Mouse (Mus musculus) midbrain, postnatal 0 days (tissue): Measurements from ENCODE around the gene Sipa1l3. TPM values are rescaled to one million over a fixed set of nuclear protein-coding genes. Genes with fewer than 3 reads are reported as not detected.

Experiments used
- ATAC-seq: fragments of 200-750 bp; cut with Nextera tagmentation; 2 replicates; pipeline ENCODE4 v1.8.0; 2017; ENCODE audit warnings: moderate number of reproducible peaks, mild to moderate bottlenecking, moderate TSS enrichment, moderate library complexity; ENCODE audit not compliant: low FRiP score
- DNase-seq: peaks from one replicate; pipeline ENCODE4 v3.0.0-alpha.2; 2015; ENCODE audit warnings: low spot score
- H3K27ac ChIP-seq: fragments of 300-500 bp; sonication (generic); 2 replicates; pipeline ENCODE4 v1.5.1; 2014; ENCODE audit warnings: low read depth, mild to moderate bottlenecking, low read length, mixed read lengths
- H3K27me3 ChIP-seq: fragments of 300-500 bp; sonication (generic); 2 replicates; pipeline ENCODE4 v1.6.1; 2014; ENCODE audit warnings: low read length, control low read depth, mixed read lengths; ENCODE audit not compliant: insufficient read depth
- H3K36me3 ChIP-seq: fragments of 300-500 bp; sonication (generic); 2 replicates; pipeline ENCODE4 v1.6.1; 2014; ENCODE audit warnings: low read length, control low read depth, mixed read lengths; ENCODE audit not compliant: insufficient read depth
- H3K4me1 ChIP-seq: fragments of 300-500 bp; sonication (generic); 2 replicates; pipeline ENCODE4 v1.6.1; 2014; ENCODE audit warnings: mild to moderate bottlenecking, control low read depth, antibody characterized with exemption, low read length, mixed read lengths; ENCODE audit not compliant: insufficient read depth
- H3K4me2 ChIP-seq: fragments of 300-500 bp; sonication (generic); 2 replicates; pipeline ENCODE4 v1.6.1; 2014; ENCODE audit warnings: low read depth, mild to moderate bottlenecking, low read length, mixed read lengths; ENCODE audit not compliant: poor library complexity, severe bottlenecking
- H3K4me3 ChIP-seq: fragments of 300-500 bp; sonication (generic); 2 replicates; pipeline ENCODE4 v1.5.1; 2014; ENCODE audit warnings: low read depth, mild to moderate bottlenecking, low read length, moderate library complexity
- H3K9ac ChIP-seq: fragments of 300-500 bp; sonication (generic); replicated peaks from 2 replicates; pipeline ENCODE4 v1.6.1; 2014; ENCODE audit warnings: mild to moderate bottlenecking, low read length, moderate library complexity, mixed read lengths; ENCODE audit not compliant: poor library complexity, severe bottlenecking
- H3K9me3 ChIP-seq: fragments of 300-500 bp; sonication (generic); 2 replicates; pipeline ENCODE4 v1.6.1; 2016; ENCODE audit warnings: low read length, control low read depth
- CTCF ChIP-seq: IDR thresholded peaks from 2 replicates; pipeline ENCODE4 v1.5.1; 2016; ENCODE audit warnings: antibody characterized with exemption, mild to moderate bottlenecking
- WGBS: fragments of 180-500 bp; shearing (Covaris S2); extraction: QIAGEN DNeasy Blood & Tissue Kit; methylation state at CpG from one replicate; pipeline ENCODE4 v1.1.7; 2014; 5-methylcytosine and 5-hydroxymethylcytosine counted together
- polyA plus RNA-seq: library from polyadenylated mRNA; unstranded; fragments of >200 nt; fragmentation: Nextera tagmentation; extraction: Ambion mirVana; gene quantifications from 2 replicates; pipeline ENCODE4 v1.2.1, GENCODE M21; 2015
- total RNA-seq: library from RNA; depleted of rRNA; stranded (reverse); fragments of >200 nt; gene quantifications from 2 replicates; pipeline ENCODE4 v1.2.3, GENCODE M21; 2014

Sipa1l3 gene
- total and polyA plus RNA-seq, 2 experiments from 2014 or later, result 13.9 to 80.7 TPM

DNA sequence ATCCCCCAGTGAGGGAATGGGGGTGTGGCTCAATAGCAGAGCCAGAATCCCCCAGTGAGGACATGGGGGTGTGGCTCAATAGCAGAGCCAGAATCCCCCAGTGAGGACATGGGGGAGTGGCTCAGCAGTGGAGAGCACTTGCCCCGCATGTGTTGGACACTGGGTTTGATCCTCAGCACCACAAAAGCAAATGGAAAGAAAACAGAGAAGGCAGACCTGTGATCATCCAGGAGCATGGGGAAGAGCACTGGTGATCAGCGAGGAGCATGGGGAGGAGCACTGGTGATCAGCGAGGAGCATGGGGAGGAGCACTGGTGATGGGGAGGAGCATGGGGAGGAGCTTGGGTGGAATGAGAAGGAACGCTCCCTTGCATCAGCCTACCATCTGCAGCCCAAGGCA is 98.6 kb downstream of the Sipa1l3 start:
- Histone ChIP-seq H3K4me1 (no peaks in the 10 kb centered on the region), H3K9ac (no peak overlapping the region), H3K27ac (no peak overlapping the region), H3K27me3 (no peaks in the 10 kb centered on the region), H3K4me3 (no peak overlapping the region), H3K4me2 (no peak overlapping the region), H3K9me3 (no peaks in the 10 kb centered on the region), H3K36me3 (no peaks in the 10 kb centered on the region)
- DNase-seq (no peak), ATAC-seq (no peak)
- 62% methylated on average over 4 of the region's 4 CpGs for WGBS
- no peak for TF ChIP-seq CTCF

DNA sequence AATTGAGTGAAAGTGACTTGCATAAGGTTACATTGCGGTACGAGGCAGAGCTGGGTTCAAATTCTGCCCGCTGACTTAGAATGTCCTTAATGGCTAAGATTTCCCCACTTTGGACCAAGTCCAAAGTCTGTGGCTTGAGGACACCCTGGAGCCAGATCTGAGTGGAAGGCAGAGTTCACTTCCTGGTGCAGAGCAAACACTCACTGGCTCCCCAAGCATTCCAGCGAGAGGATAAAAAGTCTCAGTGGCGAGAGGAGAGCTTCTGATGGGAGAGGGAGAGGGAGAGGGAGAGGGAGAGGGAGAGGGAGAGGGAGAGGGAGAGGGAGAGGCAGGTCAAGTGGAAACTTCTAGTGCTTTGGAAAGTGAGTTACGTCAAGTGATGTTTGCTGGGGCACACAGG is 100.2 kb downstream of the Sipa1l3 start:
- H3K4me2 ChIP-seq, result no peak overlapping the region
- H3K9ac ChIP-seq, result no peak overlapping the region
- no peaks in the 10 kb centered on the region for H3K9me3 ChIP-seq
- no peaks in the 10 kb centered on the region for H3K27me3 ChIP-seq
- no peak for TF ChIP-seq CTCF
- H3K36me3 ChIP-seq, result no peaks in the 10 kb centered on the region
- H3K4me3 ChIP-seq, result no peak overlapping the region
- H3K27ac ChIP-seq, result no peak overlapping the region
- no peaks in the 10 kb centered on the region for H3K4me1 ChIP-seq
- ATAC-seq (no peak), DNase-seq (no peak)
- 78% methylated on average over 6 of the region's 6 CpGs for WGBS

GRCm38 (mm10) chr7:29417332-29418069 is 100.9 kb downstream of the Sipa1l3 start:
- ATAC-seq, result no peak
- no peak overlapping the region for H3K4me3 ChIP-seq
- no peaks in the 10 kb centered on the region for H3K9me3 ChIP-seq
- H3K27me3 ChIP-seq, result no peaks in the 10 kb centered on the region
- DNase-seq, result no peak
- 40% methylated on average over 8 of the region's 8 CpGs for whole genome bisulfite sequencing
- H3K4me1 ChIP-seq, result no peaks in the 10 kb centered on the region
- no peak overlapping the region for H3K9ac ChIP-seq
- no peak for TF ChIP-seq CTCF
- no peak overlapping the region for H3K27ac ChIP-seq
- no peak overlapping the region for H3K4me2 ChIP-seq
- no peaks in the 10 kb centered on the region for H3K36me3 ChIP-seq

DNA sequence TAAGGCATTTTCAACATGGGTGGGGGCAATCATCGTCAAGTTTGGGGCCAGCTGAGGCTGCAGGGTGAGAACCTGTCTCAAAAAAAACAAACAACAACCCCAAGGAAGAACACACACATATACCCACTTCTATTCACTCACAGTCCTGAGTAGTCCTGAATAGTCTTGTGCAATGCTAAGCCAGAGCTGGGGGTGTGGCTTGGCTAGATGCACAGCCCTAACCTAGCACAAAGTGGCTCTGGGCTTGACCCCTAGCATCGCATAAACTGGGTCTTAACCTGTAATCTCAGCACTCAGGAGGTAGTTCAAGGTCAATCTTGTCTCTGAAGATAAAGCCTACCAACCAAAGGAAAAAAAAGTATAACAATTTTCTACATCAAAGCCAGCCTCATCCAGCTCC is 101.5 kb downstream of the Sipa1l3 start:
- TF ChIP-seq CTCF, result no peak
- Histone ChIP-seq H3K36me3 (no peaks in the 10 kb centered on the region), H3K4me3 (no peak overlapping the region), H3K9me3 (no peaks in the 10 kb centered on the region), H3K27me3 (no peaks in the 10 kb centered on the region), H3K4me2 (no peak overlapping the region), H3K27ac (no peak overlapping the region), H3K9ac (no peak overlapping the region), H3K4me1 (no peaks in the 10 kb centered on the region)
- WGBS, result 54% methylated on average over 2 of the region's 2 CpGs
- DNase-seq (no peak), ATAC-seq (no peak)

DNA sequence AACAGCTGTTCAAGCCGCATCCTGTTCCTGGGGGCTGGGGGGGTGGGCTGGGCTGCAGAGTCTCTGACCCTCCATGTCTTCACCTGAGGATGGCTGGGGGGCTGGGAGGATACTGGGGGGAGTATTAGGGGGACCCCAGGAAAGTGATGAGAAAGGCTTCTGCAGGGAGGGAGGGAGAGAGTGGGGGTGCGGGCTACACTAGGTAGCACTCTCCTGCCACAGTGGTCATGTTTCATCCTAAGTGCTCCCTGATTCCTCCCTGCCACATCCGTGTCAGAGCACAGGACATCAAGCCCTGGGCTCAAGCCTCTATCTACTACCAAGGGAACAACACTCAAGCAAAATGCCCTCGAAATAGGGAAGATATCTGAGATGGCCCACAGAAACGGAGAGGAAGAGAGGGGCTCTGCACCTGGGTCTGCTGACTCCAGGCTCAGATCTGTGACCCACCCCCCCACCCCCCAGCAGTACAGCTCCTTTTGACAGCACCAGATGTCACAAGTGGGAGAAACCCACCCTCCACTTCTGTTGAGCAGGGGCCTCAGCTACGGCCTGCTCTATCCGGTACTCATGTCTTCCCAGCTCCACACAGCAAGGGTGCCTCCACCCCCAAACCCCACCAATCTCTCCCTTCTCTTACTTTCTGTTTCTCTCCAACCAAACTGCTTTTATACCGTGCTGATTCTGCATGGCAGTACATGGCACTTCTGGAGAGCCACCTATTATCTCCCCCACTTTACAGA is 106.4 kb downstream of the Sipa1l3 start:
- Histone ChIP-seq H3K4me1 (no peaks in the 10 kb centered on the region; the same call in 1 of the 2 replicates), H3K4me2 (no peak overlapping the region), H3K9me3 (no peaks in the 10 kb centered on the region), H3K4me3 (no peak overlapping the region), H3K27ac (no peak overlapping the region), H3K27me3 (no peaks in the 10 kb centered on the region), H3K9ac (no peak overlapping the region), H3K36me3 (no peaks in the 10 kb centered on the region)
- TF ChIP-seq CTCF, result no peak
- no peak for ATAC-seq
- WGBS, result 70% methylated on average over 8 of the region's 8 CpGs
- DNase-seq, result no peak

DNA sequence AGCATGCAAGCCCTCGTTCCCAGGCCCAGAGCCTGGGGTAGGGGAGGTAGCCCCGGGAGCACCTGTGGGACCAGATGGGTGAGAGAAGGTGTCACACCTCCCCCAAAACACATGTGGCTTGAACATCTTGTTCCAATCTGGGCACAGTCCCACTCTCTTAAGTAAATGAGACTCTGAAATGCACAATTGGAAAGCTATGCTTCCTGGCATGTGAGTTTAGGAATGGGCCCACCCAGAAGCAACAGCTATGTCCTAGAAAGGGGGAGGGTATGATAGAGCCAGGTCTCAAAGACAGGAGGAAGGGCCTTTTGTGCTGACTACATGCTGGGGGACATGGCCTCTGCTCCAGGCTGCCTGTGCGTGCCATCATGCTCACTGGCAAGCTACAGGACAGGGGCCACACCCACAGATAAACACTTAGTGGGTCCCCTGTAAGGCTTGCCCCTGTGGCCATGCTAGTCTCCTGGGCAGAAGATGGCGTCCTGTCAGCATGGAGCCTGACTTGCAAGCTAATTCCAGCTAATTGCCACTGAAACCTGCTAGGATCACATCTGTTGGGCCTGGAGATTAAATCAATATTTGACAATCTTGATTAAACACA is 107.1 kb downstream of the Sipa1l3 start:
- 65% methylated on average over 4 of the region's 4 CpGs for WGBS
- no peak for ATAC-seq
- H3K27ac ChIP-seq, result no peak overlapping the region

More for the DNA sequence above, 107.1 kb downstream of the Sipa1l3 start:
- no peak overlapping the region for H3K4me3 ChIP-seq
- H3K4me1 ChIP-seq, result no peaks in the 10 kb centered on the region; the same call in 1 of the 2 replicates
- H3K9ac ChIP-seq, result 0 out of 2 replicates have a peak overlapping the region, but pooled peaks have one; percentile 8
- H3K36me3 ChIP-seq, result no peaks in the 10 kb centered on the region
- no peak overlapping the region for H3K4me2 ChIP-seq
- no peaks in the 10 kb centered on the region for H3K9me3 ChIP-seq
- no peaks in the 10 kb centered on the region for H3K27me3 ChIP-seq
- DNase-seq, result peak; percentile 52
- no peak for TF ChIP-seq CTCF
